Mouse (Mus musculus) gastrocnemius, postnatal 36 days (tissue): ENCODE measurements around the gene Spock1. TPM values are rescaled to one million over a fixed set of nuclear protein-coding genes. Genes with fewer than 3 reads are reported as not detected.

ENCODE experiments used
- DNase-seq, 2 experiments: peaks; one replicate each; pipeline ENCODE4 v3.0.0; 2022
- intact Hi-C: fragments of 180-260 bp; cut with DNase I; formaldehyde crosslinking; loops from one replicate; pipeline ENCODE4 v1.15.1; 2025
- total RNA-seq, 2 experiments: library from RNA; stranded (reverse); gene quantifications; 2 replicates each; pipeline ENCODE4 v1.2.3; 2021

The Spock1 gene
- total RNA-seq, 2 experiments from 2014 or later = 0.30 to 1.2 TPM

DNA sequence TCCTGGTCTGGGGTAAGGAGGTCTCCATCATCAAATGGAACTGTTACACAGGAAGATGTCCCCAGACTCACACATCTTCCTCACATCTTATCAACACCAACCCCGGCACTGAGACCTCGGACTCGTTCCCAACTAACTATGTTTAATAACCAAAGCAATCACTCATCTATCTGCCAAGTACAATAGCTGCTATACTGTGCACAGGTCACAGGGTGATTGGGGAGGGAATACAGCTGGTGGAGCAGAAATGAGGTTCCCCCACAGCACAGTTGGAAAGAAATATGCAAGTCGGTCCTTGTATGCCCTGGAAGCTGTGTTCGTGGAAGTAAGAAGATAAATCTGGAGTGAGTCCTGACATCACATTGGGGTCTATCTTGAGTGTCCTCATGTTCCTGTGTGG lies 98.0 kb downstream of the Spock1 start:
- intact Hi-C loops = no loop called here
- no peak for DNase-seq

DNA sequence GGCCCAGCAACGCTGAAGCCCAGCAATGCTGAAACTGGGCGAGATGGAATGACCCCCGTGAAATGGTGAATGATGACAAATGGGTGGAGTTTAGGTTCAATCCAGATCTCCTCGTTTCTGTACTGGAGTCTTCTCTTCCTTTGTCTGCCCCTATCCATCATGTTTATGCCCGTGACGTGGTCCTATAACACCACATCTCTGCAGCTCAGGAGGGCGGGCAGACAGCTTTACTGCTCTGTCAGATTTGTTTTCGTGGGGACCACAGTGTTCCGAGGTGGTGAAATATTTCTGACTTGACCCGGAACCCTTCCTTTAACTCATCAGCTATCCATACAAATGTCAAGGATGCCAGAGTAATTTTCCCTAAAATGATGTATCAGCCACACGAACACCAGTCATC lies 98.5 kb downstream of the Spock1 start:
- DNase-seq = no peak
- intact Hi-C loops = no loop called here

DNA sequence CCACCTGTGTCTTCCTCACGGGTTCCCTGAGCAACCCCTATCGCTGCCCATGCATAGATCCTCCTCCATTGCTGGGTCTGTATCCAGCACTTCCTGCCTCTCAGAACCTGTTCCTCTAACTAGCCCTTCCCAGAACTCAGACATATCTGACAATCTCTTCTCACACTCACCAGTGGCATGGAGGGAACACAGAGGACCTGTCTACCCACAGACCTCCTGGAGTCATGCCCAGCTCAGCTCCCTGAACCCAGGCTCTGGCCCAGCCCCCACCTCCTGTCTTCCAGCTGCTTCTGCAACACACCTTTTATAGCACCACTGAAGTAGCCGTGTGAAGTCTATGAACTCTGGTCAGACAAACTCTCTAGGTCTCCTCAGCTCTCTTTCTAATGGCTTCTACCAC lies 101.3 kb downstream of the Spock1 start:
- intact Hi-C loops = no loop called here
- DNase-seq = no peak

DNA sequence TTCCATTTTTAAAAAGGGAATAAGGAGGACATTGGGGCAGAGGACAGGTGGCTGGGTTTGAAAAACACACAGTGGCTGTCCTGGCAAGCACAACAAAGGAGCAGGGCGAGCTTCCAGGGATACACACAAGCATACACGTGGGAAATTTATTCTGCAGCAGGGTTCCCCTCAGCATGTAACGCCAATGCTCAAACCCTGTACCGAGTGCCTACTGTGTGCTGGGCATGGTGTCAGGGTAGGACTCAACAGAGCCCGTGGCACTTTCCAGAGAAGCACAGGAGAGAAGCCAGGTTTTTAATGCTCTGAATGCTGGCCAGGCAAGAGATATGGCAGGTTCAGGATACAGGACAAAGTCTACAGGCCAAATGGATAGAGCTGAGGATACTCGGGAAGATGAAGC lies 101.8 kb downstream of the Spock1 start:
- no peak for DNase-seq
- intact Hi-C loops = no loop called here

DNA sequence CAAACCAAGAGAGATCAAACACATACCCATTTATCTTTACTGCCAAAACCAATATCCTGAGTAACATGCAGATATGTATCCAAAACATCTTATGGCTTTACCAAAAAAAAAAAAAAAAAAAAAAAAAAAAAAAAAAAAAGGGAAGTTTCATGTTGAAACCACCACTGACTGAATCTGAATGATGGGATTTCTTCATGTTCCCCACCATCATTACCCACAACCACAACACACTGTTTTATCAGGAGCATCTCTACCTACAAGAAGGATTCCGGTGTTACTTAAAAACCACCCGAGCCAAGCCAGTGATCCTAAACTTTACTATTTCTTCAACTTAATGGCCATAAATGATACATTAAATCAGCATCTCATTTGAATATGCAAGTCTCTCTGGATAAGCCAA lies 109.5 kb downstream of the Spock1 start:
- intact Hi-C loops = no loop called here
- no peak for DNase-seq

DNA sequence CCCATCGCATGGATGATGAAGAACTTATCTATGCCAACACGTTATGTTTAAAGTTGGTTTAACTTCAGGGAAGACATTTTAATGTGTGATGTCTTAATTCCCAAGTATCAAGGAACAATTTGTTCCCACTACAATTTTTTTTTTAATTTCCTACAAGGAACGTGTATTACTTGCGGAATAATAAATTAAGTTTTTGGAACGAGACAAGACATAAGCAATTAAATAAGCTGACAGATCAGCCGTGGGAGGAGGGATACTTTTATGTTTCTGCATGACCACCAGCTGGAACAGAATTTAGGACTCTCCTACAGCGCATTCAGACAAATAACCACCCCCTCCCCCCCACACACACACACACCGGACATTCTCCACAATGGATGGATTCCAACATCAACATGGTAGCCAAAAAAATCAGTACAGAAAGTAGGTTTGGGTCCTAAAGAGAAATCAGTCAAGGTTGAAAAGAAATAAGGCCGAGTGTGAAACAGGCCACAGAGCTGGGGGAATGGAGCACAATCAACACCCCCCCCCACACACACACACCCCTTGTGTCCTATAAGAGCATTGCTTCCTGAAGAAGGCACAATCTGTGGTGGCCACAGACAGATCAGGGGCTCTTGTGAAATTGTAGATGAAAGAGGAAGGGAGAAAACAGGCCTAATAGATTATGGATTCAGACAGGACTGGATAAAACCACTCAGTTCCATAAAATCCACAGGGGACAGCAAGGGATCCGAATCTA lies 111.0 kb downstream of the Spock1 start:
- no peak for DNase-seq
- intact Hi-C loops = no loop called here

DNA sequence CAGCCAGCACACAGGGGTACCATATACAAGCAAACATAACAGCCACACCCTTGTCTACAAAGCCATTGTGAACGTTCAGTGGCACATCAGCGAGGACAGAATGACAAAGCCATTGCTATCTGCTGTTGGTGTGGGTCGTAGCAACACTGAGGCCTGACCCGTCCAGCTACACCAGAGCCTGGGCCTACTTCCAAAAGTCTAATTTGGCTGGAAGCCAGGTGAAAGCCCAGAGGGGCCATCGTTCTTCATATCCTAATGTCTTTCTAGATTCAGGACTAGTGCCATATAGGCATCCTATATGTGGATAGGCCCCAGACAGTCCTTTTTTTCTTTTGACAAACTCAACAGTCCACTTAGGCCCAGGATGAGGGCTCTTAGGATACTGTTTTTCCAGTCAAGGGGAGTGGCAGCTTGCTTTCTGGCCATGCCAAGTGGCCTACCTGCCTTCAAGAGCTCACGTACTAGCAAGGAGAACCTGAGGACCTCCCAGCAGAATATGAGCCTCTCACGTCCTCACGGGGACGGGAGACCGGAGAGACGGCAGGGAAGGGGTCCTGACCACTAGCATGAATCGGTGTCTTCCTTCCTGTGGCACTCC lies 114.4 kb downstream of the Spock1 start:
- DNase-seq = no peak
- intact Hi-C loops = no loop called here

DNA sequence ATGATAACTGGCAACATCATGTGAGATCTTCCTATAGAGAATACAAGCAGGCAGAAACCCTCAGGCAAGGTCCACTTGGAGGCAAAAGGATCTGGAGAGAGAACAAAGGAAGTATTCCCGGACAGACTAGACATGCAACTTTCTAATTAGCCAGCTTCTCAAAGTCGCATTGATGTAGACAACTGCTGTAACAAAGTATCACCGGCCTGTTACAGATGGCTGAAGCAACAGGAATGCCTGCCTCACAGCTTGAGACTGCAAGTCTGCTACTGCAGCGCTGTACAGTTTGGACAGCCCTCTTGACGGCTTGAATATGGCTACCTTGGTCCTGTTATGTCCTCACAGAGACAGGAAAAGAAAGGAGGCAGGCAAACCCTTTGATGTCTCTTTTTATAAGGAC lies 118.3 kb downstream of the Spock1 start:
- intact Hi-C loops = no loop called here

DNA sequence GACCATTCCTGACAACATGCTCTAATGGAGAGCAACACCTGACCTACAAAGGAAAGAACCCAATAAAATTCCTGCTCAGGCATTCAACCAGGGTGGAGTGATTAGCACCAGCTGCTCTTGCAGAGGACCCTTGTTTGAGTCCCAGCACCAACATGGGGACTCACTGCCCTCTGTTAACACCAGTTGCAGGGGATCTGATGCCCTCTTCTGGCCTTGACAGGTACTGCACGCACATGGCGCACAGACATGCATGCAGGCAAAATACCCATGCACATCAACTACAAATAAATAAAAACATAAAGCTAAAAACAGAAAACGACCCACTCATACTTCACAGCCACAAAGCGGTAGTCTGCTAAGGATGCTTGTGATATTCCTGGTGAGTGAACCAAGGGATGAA lies 119.8 kb downstream of the Spock1 start:
- DNase-seq = no peak
- intact Hi-C loops = no loop called here

More for the DNA sequence above, 118.3 kb downstream of the Spock1 start:
- DNase-seq = no peak

DNA sequence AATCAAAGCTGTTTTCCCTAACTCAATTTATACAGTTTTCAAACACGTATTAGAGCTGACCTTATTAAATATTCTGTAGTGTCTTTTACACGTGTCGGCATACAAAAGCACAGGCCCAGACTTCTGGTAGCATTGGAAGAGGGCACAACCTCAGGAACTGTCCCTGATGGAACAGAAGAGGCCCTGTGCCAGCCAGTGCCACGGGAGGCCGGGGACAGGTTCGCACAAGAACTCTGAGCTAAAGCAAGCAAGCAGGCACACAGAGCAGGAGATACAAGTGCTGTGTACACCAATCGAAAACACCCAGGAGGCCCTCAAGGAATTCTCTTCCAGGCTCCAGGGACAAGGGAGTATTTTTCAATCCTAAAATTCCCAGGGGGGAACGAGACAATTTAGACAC lies 121.9 kb downstream of the Spock1 start:
- DNase-seq = no peak
- intact Hi-C loops = no loop called here

DNA sequence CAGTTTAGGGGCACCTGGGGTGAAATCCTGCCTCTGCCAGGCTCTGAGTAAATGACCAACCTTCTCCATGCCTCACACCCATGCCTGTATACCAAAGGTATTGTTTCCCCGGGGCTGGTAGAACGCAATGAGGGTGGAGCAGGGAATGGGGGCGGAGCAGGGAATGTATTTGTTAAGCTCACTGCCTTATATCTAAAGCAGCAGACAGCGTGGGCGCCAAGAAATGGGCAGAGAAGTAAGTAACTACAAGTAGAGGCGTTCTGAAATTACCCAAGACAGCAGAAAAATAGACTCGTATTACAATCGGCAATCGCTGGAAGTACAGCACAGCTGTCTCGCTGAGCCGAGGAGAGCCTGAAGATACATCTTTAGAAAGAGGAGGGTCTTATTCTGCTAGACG lies 125.2 kb downstream of the Spock1 start:
- no peak for DNase-seq
- intact Hi-C loops = no loop called here

DNA sequence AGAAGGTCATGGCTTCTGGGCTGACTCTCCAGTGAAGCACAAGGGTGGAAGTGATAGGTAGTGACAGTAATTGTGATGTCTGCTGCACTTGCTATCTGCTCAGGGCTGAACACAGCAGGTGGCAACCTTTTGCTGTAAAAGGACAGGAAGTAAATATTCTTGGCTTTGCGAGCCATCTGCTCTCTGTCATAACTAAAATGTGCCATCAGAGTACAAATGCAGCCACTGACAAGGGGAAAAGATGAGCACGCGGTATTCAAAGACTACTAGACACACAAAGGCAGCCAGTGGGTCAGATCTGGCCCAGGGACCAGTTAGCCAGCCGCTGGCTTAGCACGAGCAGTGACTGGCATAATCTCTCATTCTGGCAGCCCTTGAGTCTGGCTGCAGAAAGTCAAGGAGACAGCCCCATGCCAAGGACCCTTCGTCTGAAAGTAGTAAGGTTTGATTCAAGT lies 126.0 kb downstream of the Spock1 start:
- intact Hi-C loops = no loop called here

DNA sequence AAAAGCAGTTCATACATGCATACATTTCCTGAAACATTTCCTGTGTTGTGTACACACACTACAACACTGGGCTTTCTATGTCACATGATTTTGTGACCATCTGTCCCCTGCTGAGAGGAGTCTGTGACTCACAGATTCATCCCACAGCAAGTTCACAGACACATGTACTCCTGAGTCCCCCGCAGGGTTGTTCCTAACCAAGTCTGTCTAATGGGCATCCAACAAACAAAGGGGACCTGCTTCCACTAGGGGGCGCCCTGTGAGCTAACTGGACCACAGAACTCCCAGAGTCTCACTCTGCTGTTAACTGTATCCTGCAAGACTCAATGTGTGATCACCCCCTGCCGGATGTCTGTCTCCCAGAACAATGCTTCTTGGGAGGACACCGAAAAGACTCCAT lies 129.0 kb downstream of the Spock1 start:
- intact Hi-C loops = no loop called here

More for the DNA sequence above, 126.0 kb downstream of the Spock1 start:
- no peak for DNase-seq

DNA sequence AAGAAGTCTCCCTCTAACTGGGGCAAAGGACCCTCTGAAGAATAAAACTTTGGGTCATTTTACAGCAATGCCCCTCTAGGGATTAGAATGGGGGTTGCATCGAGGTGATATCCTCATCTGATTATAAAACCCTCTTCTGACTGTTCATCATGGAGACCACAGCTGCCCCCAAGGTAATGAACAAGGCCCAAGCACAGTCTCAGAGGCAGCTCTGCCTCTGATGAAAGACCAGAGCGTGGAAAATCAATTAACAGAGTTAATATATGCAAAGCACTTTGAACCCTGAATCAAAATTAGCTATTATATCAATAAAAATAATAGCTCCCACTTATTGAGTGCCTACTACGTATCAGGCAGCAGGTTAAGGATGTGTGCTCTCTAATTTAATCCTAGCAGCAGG lies 129.6 kb downstream of the Spock1 start:
- no peak for DNase-seq
- intact Hi-C loops = no loop called here

More for the DNA sequence above, 129.0 kb downstream of the Spock1 start:
- DNase-seq = no peak

DNA sequence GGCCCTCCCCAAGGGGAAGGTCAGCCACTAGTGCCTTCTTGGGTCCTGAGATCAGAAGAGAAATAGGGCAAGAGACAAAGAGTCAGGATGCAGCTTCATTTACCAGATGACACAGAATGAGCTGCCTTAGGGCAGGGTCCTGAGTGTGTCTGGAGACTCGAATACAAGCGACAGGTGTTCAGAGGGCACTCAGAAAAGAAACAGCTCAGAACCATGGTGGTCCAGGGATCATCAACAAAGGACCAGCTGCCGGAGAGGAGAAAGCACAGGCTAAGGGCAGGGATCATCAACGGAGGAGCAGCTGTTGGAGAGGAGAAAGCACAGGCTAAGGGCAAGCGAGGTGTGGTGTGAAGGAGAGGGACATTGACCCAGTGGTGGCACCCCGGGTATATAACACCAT lies 136.1 kb downstream of the Spock1 start:
- intact Hi-C loops = no loop called here
- DNase-seq = no peak

DNA sequence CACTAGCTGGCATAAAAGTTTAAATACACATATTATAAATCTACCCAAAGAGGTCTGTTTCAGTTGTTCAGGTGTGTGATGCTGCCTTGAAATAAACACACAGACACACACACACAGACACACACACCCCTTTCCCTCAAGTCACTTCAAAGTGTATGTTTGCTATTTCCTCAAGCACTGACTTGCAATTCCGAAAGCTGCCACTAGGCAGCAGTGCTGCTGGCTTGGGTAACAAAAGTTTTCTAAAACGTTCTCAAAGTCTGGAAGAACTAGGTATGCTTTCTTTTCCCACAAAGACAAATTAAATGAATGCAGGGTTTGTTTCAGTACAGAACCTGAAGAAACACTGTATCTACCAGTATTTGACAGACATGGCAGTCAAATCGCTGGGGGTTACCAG lies 141.4 kb downstream of the Spock1 start:
- intact Hi-C loops = no loop called here
- no peak for DNase-seq

DNA sequence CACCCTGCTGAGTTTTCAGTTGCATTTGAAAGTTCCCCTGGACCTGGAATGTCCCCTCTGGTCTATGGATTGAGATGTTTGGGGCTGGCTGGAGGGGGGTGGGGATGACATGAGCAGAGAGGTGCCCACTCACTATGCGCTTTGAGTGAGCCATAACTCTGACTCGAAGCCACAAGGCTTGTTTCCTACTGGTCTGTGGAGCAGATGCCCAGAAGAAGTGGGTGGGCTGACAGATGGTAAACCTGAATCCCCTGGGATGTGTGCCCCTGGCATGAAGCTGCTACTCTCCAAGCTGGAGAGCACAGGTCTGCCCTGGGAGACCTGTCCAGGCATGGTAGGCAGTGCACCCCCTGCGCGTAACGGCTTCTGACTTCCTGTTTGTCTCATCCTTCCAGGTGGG lies 147.0 kb downstream of the Spock1 start:
- intact Hi-C loops = no loop called here
- DNase-seq = no peak

DNA sequence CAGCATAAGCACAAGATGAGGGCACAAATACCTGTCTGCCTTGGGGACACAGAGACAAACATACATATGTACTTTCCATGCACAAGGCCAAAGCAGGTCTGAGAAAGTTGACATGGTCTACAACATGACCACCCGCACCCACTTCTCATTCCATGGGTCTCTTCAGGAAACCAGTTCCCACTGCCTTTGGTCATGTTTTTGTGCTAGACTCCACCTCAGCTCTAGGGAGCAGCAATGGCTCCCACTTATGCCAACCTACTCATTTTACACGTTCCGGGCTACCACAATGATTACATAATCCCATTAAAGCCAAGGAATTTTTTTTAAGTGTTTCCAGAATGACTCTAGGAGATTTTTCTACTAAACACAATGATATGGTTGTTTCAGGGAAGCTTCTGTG lies 147.5 kb downstream of the Spock1 start:
- intact Hi-C loops = no loop called here
- no peak for DNase-seq

DNA sequence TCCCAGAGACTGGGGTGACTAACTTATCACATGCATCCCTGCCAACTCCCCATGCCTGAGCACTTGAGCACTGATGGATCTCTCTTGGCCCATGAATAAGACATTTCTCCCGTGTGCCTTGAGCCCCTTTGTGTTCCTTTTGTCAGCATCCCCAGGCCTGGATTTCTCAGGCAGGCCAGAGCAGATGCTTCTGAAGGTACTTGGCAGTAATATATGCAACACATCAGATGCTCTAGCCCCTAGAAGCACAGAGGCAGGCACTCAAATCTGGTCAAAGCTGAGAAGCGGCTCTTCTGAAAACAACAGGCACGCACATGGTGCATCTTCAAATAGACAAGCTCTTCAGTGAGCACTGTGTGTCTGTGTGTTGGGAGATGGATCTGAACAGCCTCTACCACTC lies 151.8 kb downstream of the Spock1 start:
- DNase-seq = no peak
- intact Hi-C loops = no loop called here

DNA sequence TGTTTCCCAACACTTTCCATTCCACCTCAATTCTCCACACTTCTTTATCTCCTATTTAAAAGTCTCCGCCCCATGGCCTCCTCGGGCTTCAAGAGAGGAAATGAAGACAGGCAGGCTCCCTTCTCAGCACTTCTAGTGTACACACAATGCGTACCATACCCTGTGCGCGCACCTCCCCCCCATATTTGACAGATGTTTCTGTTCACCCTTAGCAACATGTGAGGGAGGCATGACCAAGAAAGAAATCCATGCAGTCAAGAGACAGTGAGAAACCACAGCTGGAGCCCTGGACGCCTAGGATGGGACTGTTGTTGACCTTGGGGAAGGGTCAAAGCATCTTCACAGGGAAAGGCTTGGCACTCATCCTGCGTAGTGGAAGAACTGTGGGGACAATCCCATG lies 157.3 kb downstream of the Spock1 start:
- no peak for DNase-seq
- intact Hi-C loops = no loop called here

DNA sequence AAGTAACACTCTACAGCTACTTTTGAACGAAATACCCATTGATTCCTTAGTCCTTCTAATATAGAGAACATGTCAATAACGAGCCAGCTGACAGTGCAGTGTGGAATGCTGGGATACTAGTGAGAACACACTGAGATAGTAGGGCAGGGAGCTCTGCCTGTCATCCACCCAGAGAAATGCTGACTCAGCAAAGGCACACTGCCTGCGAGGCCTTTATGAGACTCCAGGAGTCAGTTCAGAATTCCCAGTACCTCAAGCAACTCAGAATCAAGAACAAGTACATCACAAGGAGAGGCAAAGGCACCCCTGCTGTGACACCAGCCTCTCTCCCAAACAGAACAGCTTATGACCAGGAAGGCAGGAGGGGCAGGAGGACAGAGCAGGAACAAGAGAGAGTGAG lies 163.5 kb downstream of the Spock1 start:
- intact Hi-C loops = no loop called here
- DNase-seq = no peak

DNA sequence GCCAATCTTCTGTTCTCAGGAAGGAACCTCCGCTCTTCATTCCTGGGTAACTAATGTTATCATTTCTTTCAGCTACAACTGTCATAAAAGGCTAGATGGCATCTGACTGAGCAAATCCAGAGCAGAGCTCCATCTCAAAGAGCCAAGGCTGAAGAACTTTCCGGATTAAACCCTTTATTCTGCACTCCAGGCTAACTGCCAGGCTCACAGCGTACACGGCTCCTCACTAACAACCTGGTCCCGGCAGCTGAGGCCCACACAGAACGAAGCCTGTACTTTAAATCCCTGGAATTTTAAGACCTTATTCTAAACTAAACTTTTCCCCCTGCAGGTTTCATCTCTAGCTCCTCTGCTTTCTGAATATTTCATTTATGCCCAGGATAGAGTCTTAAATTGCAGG lies 166.9 kb downstream of the Spock1 start:
- DNase-seq = no peak
- intact Hi-C loops = no loop called here

DNA sequence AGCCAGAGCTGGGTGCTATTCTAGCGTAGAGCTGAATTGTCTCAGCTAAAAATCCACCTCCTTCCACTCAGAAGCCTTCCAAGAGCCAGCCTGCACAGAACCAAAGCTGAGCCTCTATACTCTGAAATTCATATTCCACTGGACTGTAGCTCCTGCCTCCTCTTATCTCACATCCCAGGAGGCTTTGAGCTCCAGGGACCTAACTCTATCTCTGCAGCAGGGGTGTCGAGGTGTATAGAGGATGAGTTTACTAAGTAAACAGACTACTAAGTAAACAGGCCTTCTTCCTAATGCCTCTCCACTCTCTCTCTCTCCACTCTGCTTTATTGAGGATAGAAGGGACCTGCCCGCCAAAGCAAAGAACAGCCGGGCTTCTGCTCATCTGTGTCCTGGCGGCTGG lies 167.7 kb downstream of the Spock1 start:
- no peak for DNase-seq
- intact Hi-C loops = no loop called here
